Mouse (Mus musculus) embryo, embryonic 10 days (tissue): Measurements from ENCODE around the gene Hcls1.

Source experiments
- DNase-seq: peaks from one replicate; pipeline ENCODE4 v3.0.0-alpha.2; 2015; ENCODE audit warnings: low spot score

The Hcls1 gene

GRCm38 (mm10) chr16:36989493-36989892 is 54.7 kb downstream of the Hcls1 start:
- DNase-seq = peak; percentile 26

- DNase-seq = no peak
Measured at GRCm38 (mm10) chr16:36989999-36990625, 55.3 kb downstream of the Hcls1 start, which contains the start of gene Fbxo40. TSS of gene Fbxo40 (minus strand) at chr16:36990467.

- DNase-seq = no peak
Measured at GRCm38 (mm10) chr16:36997650-36998049, 62.9 kb downstream of the Hcls1 start.

- no peak for DNase-seq
Measured at GRCm38 (mm10) chr16:36999366-36999972, 64.7 kb downstream of the Hcls1 start.

GRCm38 (mm10) chr16:37009262-37009661 is 74.5 kb downstream of the Hcls1 start:
- no peak for DNase-seq

- peak; percentile 72 for DNase-seq
Measured at GRCm38 (mm10) chr16:37010370-37010769, 75.6 kb downstream of the Hcls1 start.

- DNase-seq = peak; percentile 95
Measured at GRCm38 (mm10) chr16:37011061-37011921, 76.5 kb downstream of the Hcls1 start, which contains the start of gene Polq. TSS of gene Polq (plus strand) at chr16:37011786.

- peak; percentile 9 for DNase-seq
Measured at GRCm38 (mm10) chr16:37011922-37012289, 77.1 kb downstream of the Hcls1 start.

GRCm38 (mm10) chr16:37012336-37012735 is 77.6 kb downstream of the Hcls1 start:
- no peak for DNase-seq
